Mouse (Mus musculus): ENCODE results near the gene Gpr132.

DNA sequence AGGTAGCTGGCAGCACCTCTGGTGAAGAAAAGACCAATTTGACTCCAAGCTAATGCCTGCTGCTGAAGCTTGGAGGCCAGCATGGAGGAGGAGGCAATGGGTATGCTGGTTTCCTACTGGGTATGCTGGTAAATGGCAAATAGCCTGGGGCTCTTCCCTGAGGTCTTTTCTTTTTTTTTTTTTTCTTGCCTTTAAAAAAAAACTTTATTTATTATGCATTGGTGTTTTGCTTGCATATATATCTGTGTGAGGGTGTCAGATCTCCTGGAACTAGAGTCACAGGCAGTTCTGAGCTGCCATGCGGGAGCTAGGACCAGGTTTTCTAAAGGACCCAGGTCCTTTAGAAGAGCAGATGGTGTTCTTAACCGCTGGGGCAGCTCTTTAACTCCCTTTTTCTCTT, 3.2 kb upstream of the Gpr132 start:
- TF ChIP-seq CTCF (IDR thresholded peaks at IDR 0.05; ENCODE audit: extremely low read depth, insufficient read depth, low read length) = no peak
- TF ChIP-seq POLR2A (IDR thresholded peaks at IDR 0.05; ENCODE audit: extremely low read depth, insufficient read depth, low read length) = no peak

Measured in cortical plate, adult 2 months (tissue).